Mouse (Mus musculus): Measurements from ENCODE around the gene Eef2kmt.
"Not testable (repeated sequence)": the region's sequence is repeated elsewhere in the genome, so short reads cannot be mapped to it uniquely, and the experiment has no call there.

The Eef2kmt gene

DNA sequence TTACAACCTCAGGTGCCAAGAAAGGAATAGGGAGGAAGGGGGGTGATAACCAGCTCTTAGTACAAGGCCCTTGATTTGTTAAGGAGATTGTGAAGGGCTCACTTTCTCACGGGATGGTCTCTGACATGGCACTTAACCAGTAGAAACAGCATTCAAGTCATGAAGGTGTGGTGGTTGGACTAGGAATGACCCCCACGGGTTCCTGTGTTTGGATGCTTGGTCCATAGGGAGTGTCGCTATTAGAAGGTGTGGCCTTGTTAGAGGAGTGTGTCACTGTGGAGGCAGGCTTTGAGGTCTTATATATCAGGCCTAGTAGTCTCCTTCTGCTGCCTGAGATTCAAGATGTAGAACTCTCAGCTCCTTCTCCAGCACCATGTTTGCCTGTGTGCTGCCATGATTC is 27.7 kb downstream of the Eef2kmt start:
- in situ Hi-C loops (cut with MboI; ENCODE audit: unreplicated experiment in 2 of 2): not testable (repeated sequence)

DNA sequence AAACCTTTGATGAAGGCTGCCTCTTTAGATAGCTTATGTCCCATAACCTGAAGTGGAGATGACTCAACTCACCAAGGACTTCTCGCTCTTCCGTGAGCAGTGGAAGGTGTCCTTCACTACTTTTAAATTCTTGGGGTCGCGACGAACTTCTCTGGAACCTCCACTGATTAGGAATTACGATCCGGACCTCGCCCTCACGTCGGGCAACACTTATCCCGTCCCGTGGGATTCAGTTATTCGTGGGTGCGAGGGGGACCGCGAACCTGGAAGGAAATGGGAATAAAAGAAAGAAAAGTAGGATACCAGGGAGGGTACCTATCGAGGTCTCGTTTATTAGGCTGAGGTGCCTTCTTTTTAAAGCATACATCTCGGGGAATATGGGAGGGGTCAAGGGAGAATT is 28.3 kb downstream of the Eef2kmt start:
- in situ Hi-C loops (cut with MboI; ENCODE audit: unreplicated experiment in 2 of 2): not testable (repeated sequence)

DNA sequence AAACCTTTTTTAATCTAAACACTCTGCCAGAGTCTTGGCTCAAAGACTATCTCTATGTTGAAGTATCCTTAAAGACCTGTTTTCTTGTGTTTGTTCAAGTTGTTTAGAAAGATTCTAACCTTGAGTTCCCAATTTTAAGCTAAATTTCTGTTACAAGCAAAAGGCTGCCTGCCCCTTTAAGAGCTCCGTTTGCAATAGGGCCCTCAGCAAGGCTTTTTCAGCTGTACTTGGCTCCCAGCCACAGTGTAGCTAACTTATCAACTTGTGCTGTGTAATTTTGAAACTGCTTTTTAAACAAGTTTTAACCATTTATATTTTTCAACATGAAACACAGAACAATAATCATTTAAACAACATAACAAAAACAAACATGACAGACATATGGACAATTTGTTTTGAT is 29.2 kb downstream of the Eef2kmt start:
- in situ Hi-C loops (cut with MboI; ENCODE audit: unreplicated experiment in 2 of 2): not testable (repeated sequence)

- in situ Hi-C loops (cut with MboI; ENCODE audit: unreplicated experiment in 2 of 2): no loop called here
These were observed 33.6 kb downstream of the Eef2kmt start, which contains the start of gene AU021092 for GRCm38 (mm10) chr16:5222140-5222539. Gene AU021092, minus strand, starts transcription at chr16:5222299.

DNA sequence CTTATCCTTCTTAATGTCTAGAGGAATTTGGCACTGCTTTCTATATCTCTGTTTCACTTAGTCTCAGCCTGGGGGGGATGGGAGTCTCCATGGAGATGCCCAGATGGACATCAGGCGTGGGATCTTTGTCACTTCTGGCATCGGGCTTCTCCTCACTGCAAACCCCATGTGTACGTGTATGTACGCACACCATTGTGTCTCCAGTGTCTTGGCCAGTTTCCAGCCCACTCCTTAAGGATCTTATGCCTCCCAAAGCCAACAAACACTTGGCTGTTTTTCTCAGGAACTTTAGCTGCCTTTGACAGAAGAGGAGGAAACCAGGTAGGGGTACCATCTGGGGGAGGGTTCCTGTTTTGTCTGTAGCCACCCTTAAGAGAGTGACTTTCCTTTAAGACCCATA is 34.4 kb downstream of the Eef2kmt start:
- in situ Hi-C loops (cut with MboI; ENCODE audit: unreplicated experiment in 2 of 2): no loop called here

DNA sequence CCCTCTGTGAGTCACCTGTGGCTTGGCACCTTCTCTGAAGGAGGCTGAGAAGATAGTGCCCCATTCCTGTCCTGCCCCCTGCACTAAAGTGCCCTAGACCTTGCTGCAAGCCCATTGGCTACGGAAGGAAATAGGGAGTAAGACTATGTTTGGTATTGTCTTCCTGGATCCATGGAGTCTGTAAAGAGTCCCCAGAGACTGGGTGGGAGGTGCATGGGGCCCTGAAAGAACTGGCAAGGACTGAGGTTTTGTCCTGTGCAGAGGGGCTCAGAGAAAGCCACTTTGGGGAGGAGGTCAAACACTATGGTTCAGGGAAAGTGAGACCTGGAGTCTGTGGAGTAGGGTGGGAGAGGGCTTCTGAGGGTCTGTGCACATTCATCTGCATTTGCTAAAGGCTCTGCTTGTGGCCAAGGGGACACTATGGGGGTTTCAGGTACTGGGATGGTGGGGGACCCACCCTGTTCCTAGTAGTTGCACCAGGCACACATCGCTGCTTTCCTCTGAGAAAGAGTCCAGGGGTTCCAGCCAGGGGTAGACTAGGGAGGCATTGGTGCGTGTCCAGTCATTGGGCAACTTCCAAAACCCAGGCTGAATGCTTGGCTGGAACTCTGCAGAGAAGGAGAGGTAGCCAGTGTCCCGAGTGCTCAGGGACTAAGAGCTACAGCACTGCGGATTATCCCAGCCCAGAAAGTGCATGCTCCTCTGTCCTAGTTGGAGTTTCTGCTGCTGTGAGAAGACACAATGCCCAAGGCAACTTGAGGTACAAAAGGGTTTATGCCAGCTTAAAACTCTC is 38.2 kb downstream of the Eef2kmt start:
- in situ Hi-C loops (cut with MboI; ENCODE audit: unreplicated experiment in 2 of 2): no loop called here

DNA sequence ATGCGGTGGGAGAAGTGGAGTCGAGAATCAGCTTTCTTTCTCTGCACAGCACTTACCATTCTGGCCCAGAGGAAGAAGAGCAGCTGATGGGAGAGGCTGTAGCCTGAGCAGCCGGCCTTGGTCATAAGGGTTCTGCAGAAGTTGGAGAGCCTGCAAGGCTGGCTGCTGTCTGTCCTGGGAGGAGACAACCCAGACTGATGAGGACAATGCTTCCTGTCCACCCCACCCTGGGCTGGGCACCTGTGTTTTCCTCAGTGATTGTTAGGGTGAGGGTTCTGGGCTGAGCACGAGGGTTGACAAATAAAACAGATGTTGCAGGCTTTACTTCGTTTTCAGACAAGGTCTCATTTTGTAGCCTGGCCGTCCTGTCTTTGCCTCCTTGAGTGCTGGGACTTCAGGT is 39.1 kb downstream of the Eef2kmt start:
- in situ Hi-C loops (cut with MboI; ENCODE audit: unreplicated experiment in 2 of 2): no loop called here

DNA sequence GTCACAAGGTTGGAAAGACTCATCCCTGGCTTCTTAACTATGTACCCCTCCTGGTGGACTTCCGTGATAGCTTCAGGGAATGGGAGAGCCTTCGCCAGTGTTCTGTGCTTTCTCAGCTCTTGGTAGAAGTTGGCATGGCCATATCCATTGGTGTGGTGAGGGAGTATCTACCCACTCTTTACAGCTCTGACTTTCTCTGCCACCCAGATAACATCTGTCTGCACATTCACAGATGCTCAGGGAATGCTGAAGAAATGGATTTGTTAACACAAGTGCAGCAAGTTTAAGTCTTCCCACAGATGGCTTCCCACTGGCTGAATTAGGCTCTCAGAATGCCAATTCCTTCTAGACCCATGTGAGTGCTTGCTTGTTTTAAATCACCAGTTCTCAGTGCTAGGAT is 41.7 kb downstream of the Eef2kmt start:
- in situ Hi-C loops (cut with MboI; ENCODE audit: unreplicated experiment in 2 of 2): no loop called here

- in situ Hi-C loops (cut with MboI; ENCODE audit: unreplicated experiment in 2 of 2): no loop called here
These were observed 43.6 kb downstream of the Eef2kmt start for GRCm38 (mm10) chr16:5212150-5212549.

GRCm38 (mm10) chr16:5210365-5210764 is 45.4 kb downstream of the Eef2kmt start:
- in situ Hi-C loops (cut with MboI; ENCODE audit: unreplicated experiment in 2 of 2): no loop called here

GRCm38 (mm10) chr16:5206051-5206450 is 49.7 kb downstream of the Eef2kmt start:
- in situ Hi-C loops (cut with MboI; ENCODE audit: unreplicated experiment in 2 of 2): loop anchor here in 1 of 2 experiments (5.0 to 10.0 kb wide), 2 partner anchors 36 to 1269 kb away; no protein-coding TSS in a partner anchor

GRCm38 (mm10) chr16:5205431-5205970 is 50.3 kb downstream of the Eef2kmt start:
- in situ Hi-C loops (cut with MboI; ENCODE audit: unreplicated experiment in 2 of 2): loop anchor here in 1 of 2 experiments (5.0 to 10.0 kb wide), 2 partner anchors 37 to 1269 kb away; no protein-coding TSS in a partner anchor

GRCm38 (mm10) chr16:5203668-5204433 is 51.9 kb downstream of the Eef2kmt start, which contains the start of gene Nagpa:
Gene Nagpa, minus strand, starts transcription at chr16:5204012.
- in situ Hi-C loops (cut with MboI; ENCODE audit: unreplicated experiment in 2 of 2): loop anchor here (5.0 to 10.0 kb wide), 2 partner anchors 38 to 1271 kb away; no protein-coding TSS in a partner anchor

DNA sequence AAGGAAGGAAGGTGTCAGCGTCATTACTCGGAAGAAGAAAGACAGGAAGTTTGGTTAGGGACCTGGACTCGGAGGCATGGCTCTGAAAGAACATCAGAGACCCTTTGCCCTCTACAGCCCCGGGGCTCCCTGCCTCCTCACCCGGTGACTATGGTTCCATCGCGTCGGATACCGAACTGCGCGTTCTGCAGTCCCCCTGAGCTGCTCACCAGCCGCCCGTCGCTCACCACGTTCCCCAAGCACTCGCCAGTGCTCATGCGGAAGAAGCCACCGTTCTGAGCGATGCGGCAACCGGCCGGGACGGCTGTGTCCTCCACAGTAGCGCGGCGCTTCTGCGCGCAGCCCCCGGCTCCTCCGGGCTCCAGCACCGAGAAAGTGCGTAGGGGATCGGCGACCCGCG is 52.6 kb downstream of the Eef2kmt start:
- in situ Hi-C loops (cut with MboI; ENCODE audit: unreplicated experiment in 2 of 2): loop anchor here (5.0 to 10.0 kb wide), 2 partner anchors 39 to 1272 kb away; no protein-coding TSS in a partner anchor

GRCm38 (mm10) chr16:5202681-5203080 is 53.1 kb downstream of the Eef2kmt start:
- in situ Hi-C loops (cut with MboI; ENCODE audit: unreplicated experiment in 2 of 2): loop anchor here (5.0 to 10.0 kb wide), 2 partner anchors 40 to 1272 kb away; no protein-coding TSS in a partner anchor

- in situ Hi-C loops (cut with MboI; ENCODE audit: unreplicated experiment in 2 of 2): loop anchor here in 1 of 2 experiments (10.0 kb wide), 1 partner anchor 140 kb away; the partner anchor contains the start of gene Ubn1
These were observed 60.7 kb downstream of the Eef2kmt start for GRCm38 (mm10) chr16:5195080-5195479.

Data from v-Abl transformed pro-B cells (cell line).